Mouse (Mus musculus) forebrain, embryonic 12.5 days (tissue): ENCODE measurements around the gene Tinf2. TPM values are rescaled to one million over a fixed set of nuclear protein-coding genes. Genes with fewer than 3 reads are reported as not detected.

Source experiments
- ATAC-seq: fragments of 200-750 bp; cut with Nextera tagmentation; 2 replicates; pipeline ENCODE4 v1.8.0; 2017; ENCODE audit warnings: moderate TSS enrichment; ENCODE audit not compliant: low FRiP score
- H3K27ac ChIP-seq: fragments of 300-500 bp; sonication (generic); 2 replicates; pipeline ENCODE4 v1.5.1; 2016; ENCODE audit warnings: mild to moderate bottlenecking
- H3K27me3 ChIP-seq: fragments of 300-500 bp; sonication (generic); 2 replicates; pipeline ENCODE4 v1.6.1; 2016; ENCODE audit warnings: mild to moderate bottlenecking
- H3K36me3 ChIP-seq: fragments of 300-500 bp; sonication (generic); replicated peaks from 2 replicates; pipeline ENCODE4 v1.6.1; 2016; ENCODE audit warnings: mild to moderate bottlenecking
- H3K4me1 ChIP-seq: fragments of 300-500 bp; sonication (generic); 2 replicates; pipeline ENCODE4 v1.6.1; 2016
- H3K4me2 ChIP-seq: fragments of 300-500 bp; sonication (generic); 2 replicates; pipeline ENCODE4 v1.6.1; 2016; ENCODE audit warnings: mild to moderate bottlenecking, moderate library complexity
- H3K4me3 ChIP-seq: fragments of 300-500 bp; sonication (generic); replicated peaks from 2 replicates; pipeline ENCODE4 v1.5.1; 2016; ENCODE audit warnings: mild to moderate bottlenecking
- H3K9ac ChIP-seq: fragments of 300-500 bp; sonication (generic); 2 replicates; pipeline ENCODE4 v1.6.1; 2016; ENCODE audit warnings: mild to moderate bottlenecking
- H3K9me3 ChIP-seq: fragments of 300-500 bp; sonication (generic); 2 replicates; pipeline ENCODE4 v1.6.1; 2016
- WGBS: fragments of 180-500 bp; shearing (Covaris S2); methylation state at CpG from one replicate; pipeline ENCODE4 v1.1.7; 2016; 5-methylcytosine and 5-hydroxymethylcytosine counted together
- polyA plus RNA-seq: library from polyadenylated mRNA; unstranded; fragments of >200 nt; fragmentation: Nextera tagmentation; extraction: Ambion mirVana; gene quantifications from 2 replicates; pipeline ENCODE4 v1.2.1, GENCODE M21; 2016

The Tinf2 gene
- 61.6 and 68.2 TPM in 2 replicates for polyA plus RNA-seq

GRCm38 (mm10) chr14:55681160-55682117 lies at the start of gene Tinf2:
Gene Tinf2, minus strand, starts transcription at chr14:55681820.
- Histone ChIP-seq H3K4me1 (peaks cover 11% of the 10 kb centered on the region), H3K9ac (peak within 1 kb of the TSS; percentile 83), H3K4me3 (peak within 1 kb of the TSS; percentile 86), H3K9me3 (no peaks in the 10 kb centered on the region), H3K4me2 (peak within 1 kb of the TSS; percentile 86), H3K36me3 (peaks cover 40% of the 10 kb centered on the region), H3K27ac (peak within 1 kb of the TSS; percentile 72), H3K27me3 (no peaks in the 10 kb centered on the region)
- ATAC-seq: peak; percentile 98
- WGBS: under 1% methylated on average over 66 of the region's 66 CpGs

DNA sequence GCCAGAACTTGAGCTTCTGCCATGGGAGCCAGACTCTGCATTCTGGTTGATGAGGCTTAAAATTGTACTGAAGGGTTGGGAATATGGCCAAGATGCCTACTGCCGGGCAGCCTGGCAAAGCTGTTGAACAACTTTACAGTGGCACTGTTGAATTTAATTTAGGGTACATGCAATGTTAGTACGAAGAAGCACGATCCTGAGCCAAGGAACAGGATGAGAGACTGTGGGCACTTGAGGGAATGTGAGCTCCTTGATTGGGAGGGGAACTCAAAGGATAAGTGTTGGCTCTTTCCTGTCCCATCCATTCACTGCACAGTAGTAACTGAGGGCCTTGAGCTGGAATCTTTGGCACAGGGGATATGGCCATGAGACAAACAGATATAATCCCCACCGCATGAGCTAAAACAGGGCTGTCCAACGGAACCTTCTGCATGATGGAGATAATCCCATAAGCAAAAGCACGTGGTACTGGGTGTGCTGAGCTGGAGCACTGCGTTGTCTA lies 49.0 kb upstream of the Tinf2 start:
- WGBS: 84% methylated on average over 7 of the region's 7 CpGs

GRCm38 (mm10) chr14:55730116-55730515 lies 48.5 kb upstream of the Tinf2 start:
- no peaks in the 10 kb centered on the region for H3K36me3 ChIP-seq
- 80% methylated on average over 7 of the region's 7 CpGs for WGBS
- H3K9me3 ChIP-seq: no peaks in the 10 kb centered on the region
- no peak overlapping the region for H3K27ac ChIP-seq
- no peak overlapping the region for H3K9ac ChIP-seq
- H3K4me2 ChIP-seq: no peak overlapping the region
- ATAC-seq: no peak
- H3K4me1 ChIP-seq: no peaks in the 10 kb centered on the region
- no peaks in the 10 kb centered on the region for H3K27me3 ChIP-seq
- H3K4me3 ChIP-seq: no peak overlapping the region

More for the DNA sequence above, 49.0 kb upstream of the Tinf2 start:
- no peak overlapping the region for H3K9ac ChIP-seq
- H3K9me3 ChIP-seq: no peaks in the 10 kb centered on the region
- no peaks in the 10 kb centered on the region for H3K4me1 ChIP-seq
- no peaks in the 10 kb centered on the region for H3K36me3 ChIP-seq
- H3K27me3 ChIP-seq: no peaks in the 10 kb centered on the region
- no peak overlapping the region for H3K4me2 ChIP-seq
- H3K4me3 ChIP-seq: no peak overlapping the region
- no peak for ATAC-seq
- H3K27ac ChIP-seq: no peak overlapping the region

DNA sequence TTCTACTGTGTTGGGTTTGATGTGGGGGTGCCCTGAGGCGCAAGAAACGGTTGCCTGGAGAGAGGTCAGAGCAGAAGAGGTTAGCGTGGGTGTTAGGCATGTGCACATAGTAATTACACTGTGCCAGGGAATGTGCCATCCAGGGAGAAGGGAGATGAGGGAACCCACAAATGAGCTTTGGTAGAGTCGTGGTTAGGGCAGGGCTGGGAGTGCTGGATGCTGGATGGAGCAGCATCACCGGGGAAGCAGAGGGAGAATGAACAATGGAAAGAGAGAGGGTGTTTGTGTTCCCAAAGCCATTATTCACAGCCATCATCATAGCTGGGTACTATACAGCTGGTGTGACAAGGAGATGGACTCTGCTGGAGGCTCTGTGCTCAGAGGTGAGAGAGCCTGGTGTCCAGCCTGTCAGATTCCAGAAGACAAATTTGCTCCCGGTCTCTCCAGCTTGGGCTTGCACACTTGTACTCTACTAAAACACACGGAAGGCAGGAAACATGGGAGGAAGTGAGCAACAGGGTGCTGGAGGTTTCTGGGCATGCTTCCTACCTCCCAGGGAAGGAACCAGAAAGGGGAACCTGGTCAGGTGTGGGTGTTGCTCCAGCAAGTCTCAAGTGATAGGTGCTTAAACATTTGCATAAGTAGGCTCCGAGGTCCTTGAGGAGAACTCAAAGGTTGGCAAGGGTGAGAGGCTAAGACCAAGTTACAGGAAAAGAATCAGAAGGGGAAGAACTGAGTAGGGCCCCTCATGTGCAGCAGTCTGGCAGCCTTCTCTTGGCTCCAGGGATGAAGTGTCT lies 46.5 kb upstream of the Tinf2 start:
- ATAC-seq: no peak
- H3K4me1 ChIP-seq: no peaks in the 10 kb centered on the region
- WGBS: 75% methylated on average over 8 of the region's 8 CpGs
- H3K9ac ChIP-seq: no peak overlapping the region
- no peaks in the 10 kb centered on the region for H3K9me3 ChIP-seq
- no peaks in the 10 kb centered on the region for H3K27me3 ChIP-seq
- no peak overlapping the region for H3K27ac ChIP-seq
- H3K4me2 ChIP-seq: no peak overlapping the region
- H3K36me3 ChIP-seq: no peaks in the 10 kb centered on the region
- no peak overlapping the region for H3K4me3 ChIP-seq

DNA sequence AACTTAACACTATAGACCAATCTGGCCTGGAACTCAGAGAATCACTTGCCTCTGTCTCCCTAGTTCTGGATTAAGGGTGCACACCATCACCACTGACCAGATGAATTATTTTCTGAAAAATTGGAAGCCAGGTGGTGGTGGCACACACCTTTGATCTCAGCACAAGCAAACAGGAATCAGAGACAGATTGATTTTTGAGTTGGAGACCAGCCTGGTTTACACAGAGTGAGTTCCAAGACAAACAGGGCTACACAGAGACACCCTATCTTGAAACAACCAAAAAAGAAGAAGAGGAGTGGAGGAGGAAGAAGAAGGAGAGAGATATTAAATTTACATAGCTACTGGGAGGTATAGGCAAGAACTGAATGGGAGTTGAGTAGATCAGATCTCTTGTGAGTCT lies 44.6 kb upstream of the Tinf2 start:
- Histone ChIP-seq H3K27ac (no peak overlapping the region), H3K4me1 (peaks cover 3% of the 10 kb centered on the region), H3K9me3 (no peaks in the 10 kb centered on the region), H3K27me3 (no peaks in the 10 kb centered on the region), H3K36me3 (no peaks in the 10 kb centered on the region), H3K4me2 (no peak overlapping the region), H3K4me3 (no peak overlapping the region), H3K9ac (no peak overlapping the region)
- no peak for ATAC-seq

DNA sequence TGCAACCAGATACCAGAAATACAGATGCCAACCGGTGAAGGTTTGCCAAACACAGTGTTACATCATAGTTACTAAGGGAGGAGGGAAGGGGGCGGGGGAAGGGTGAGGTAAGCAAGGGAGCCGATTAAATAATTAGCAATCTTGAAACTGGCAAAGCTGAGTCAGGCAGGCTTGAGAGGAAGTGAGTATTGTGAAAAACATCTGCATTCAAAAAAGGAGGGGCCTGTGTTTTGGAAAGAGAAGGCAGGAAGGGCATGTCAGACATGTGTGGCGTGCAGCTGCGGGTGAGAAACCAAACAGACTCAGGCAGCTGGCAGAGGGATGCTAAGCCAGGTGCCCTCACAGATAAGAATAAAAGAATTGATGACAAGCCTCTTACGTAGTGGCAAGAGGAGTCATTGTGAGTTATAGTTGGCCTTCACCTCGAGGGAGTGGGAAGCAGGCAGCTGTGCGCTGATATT lies 42.8 kb upstream of the Tinf2 start:
- no peak overlapping the region for H3K4me3 ChIP-seq
- 69% methylated on average over 8 of the region's 8 CpGs for WGBS
- no peaks in the 10 kb centered on the region for H3K9me3 ChIP-seq
- no peaks in the 10 kb centered on the region for H3K27me3 ChIP-seq
- no peak overlapping the region for H3K9ac ChIP-seq
- no peak for ATAC-seq
- no peak overlapping the region for H3K4me2 ChIP-seq
- no peak overlapping the region for H3K27ac ChIP-seq
- H3K4me1 ChIP-seq: peaks cover 8% of the 10 kb centered on the region
- no peaks in the 10 kb centered on the region for H3K36me3 ChIP-seq

- H3K9me3 ChIP-seq: no peaks in the 10 kb centered on the region
- H3K4me2 ChIP-seq: no peak overlapping the region
- peaks cover 5% of the 10 kb centered on the region for H3K36me3 ChIP-seq
- H3K4me3 ChIP-seq: no peak overlapping the region
- no peak overlapping the region for H3K27ac ChIP-seq
- no peaks in the 10 kb centered on the region for H3K27me3 ChIP-seq
- peaks cover 8% of the 10 kb centered on the region for H3K4me1 ChIP-seq
- H3K9ac ChIP-seq: no peak overlapping the region
- ATAC-seq: no peak
- WGBS: 92% methylated on average over 7 of the region's 7 CpGs
Measured at GRCm38 (mm10) chr14:55723433-55723832, 41.8 kb upstream of the Tinf2 start.

DNA sequence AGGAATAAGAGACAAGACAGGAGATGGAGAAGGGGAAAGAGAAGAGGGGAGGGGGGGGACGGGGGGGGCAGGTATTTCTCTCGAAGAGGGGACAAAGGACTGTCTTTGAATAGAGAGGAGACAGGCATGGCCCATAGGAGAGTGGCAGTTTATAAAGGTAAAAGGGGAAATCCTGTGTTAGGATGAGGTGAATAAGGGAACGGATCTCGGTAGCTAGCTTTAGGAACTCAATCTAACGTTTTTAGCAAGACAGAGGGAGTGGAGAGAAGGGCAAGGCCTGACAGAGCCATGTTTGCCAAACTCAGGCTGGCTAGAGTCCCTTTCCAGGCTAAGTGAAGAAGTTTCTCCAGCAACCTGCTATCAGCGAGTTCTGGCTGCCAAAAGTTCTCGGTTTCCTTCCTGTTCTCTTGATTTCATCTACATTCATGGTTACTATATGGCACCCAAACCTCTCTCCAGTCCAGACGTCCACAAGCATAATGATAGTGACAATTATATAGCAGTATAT lies 40.9 kb upstream of the Tinf2 start:
- Histone ChIP-seq H3K4me1 (peaks cover 8% of the 10 kb centered on the region), H3K27me3 (no peaks in the 10 kb centered on the region), H3K27ac (0 out of 2 replicates have a peak overlapping the region, but pooled peaks have one; percentile 84), H3K4me2 (peak overlapping the region; percentile 65), H3K36me3 (peaks cover 13% of the 10 kb centered on the region), H3K9me3 (no peaks in the 10 kb centered on the region), H3K9ac (peak overlapping the region; percentile 67; the same call in 1 of the 2 replicates), H3K4me3 (peak overlapping the region; percentile 80)
- ATAC-seq: no peak
- 48% methylated on average over 8 of the region's 8 CpGs for WGBS

- H3K4me1 ChIP-seq: peaks cover 8% of the 10 kb centered on the region
- under 1% methylated on average over 50 of the region's 50 CpGs for WGBS
Measured at GRCm38 (mm10) chr14:55721700-55722437, 40.2 kb upstream of the Tinf2 start, which contains the start of gene Rabggta. Gene Rabggta, minus strand, starts transcription at chr14:55722263.

DNA sequence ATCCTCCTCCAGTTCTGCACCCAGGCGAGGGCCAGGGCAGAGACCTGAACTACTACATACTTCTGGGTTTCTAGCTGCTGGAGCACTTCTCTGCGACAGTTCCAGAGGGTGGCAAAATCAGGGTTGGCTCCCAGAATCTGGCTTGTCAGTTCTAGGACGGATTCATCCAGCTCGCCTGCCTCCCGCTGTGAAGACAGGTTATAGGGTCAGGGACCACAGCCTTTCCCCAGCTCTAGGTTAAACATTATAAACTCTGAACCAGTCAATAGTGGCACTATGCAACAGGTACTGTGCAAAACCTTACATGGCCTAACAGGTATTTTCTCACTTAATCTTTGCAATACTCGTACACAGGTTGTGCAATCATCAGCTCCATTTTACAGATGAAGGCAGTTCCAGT lies 39.5 kb upstream of the Tinf2 start:
- no peaks in the 10 kb centered on the region for H3K27me3 ChIP-seq
- no peak for ATAC-seq
- peaks cover 26% of the 10 kb centered on the region for H3K36me3 ChIP-seq
- no peak overlapping the region for H3K27ac ChIP-seq
- peak overlapping the region; percentile 80 for H3K4me3 ChIP-seq
- 74% methylated on average over 6 of the region's 6 CpGs for WGBS
- H3K9ac ChIP-seq: peak overlapping the region; percentile 67
- H3K9me3 ChIP-seq: no peaks in the 10 kb centered on the region
- H3K4me2 ChIP-seq: peak overlapping the region; percentile 65
- H3K4me1 ChIP-seq: peaks cover 8% of the 10 kb centered on the region

More at GRCm38 (mm10) chr14:55721700-55722437, 40.2 kb upstream of the Tinf2 start, which contains the start of gene Rabggta:
- Histone ChIP-seq H3K4me2 (peak within 1 kb of the TSS; percentile 65), H3K27ac (peak within 1 kb of the TSS; percentile 84), H3K9ac (peak within 1 kb of the TSS; percentile 67), H3K9me3 (no peaks in the 10 kb centered on the region), H3K4me3 (peak within 1 kb of the TSS; percentile 80), H3K27me3 (no peaks in the 10 kb centered on the region), H3K36me3 (peaks cover 19% of the 10 kb centered on the region)
- ATAC-seq: peak; percentile 96

- H3K27ac ChIP-seq: no peak overlapping the region
- H3K4me2 ChIP-seq: no peak overlapping the region
- WGBS: 92% methylated on average over 12 of the region's 12 CpGs
- H3K4me1 ChIP-seq: peaks cover 8% of the 10 kb centered on the region
- no peak overlapping the region for H3K9ac ChIP-seq
- no peaks in the 10 kb centered on the region for H3K9me3 ChIP-seq
- no peak overlapping the region for H3K4me3 ChIP-seq
- peaks cover 27% of the 10 kb centered on the region for H3K36me3 ChIP-seq
- H3K27me3 ChIP-seq: no peaks in the 10 kb centered on the region
- ATAC-seq: no peak
Measured at GRCm38 (mm10) chr14:55720666-55721065, 39.0 kb upstream of the Tinf2 start.
